Comparison of ENCODE assay signal across 10 mouse cellular contexts in the genomic region with DNA sequence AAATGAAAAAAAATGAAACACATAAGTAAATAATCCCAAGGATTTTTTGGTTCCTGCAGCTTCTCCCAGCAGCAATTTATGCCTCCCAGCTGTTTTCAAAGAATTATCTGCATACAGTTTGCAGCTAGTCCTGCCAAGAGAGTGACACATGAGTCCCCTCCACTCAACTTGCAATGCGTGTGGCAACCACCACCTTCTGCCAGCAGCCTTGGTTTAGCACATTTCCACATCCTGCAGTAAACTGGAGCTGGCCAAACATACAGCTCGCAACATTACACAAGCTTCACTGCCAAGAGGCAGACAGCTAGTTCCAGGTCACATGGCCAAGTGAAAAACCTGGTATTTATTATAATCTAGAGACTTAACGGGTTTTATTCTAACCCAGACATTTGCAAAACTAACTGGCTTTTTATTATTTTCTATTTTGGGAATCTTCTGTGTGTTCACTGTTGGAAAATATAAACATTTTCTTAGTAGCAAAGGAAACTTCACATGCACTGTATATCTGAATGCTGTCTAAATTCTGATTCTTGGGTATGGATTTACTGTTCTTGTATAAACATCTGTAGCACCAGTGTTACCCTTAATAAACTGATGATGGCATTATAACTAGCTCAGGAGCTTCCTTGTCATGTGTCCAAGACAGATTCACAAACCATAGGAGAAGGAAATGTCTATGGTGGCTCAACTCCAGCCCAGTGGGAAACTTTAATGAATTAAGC.
DNase-seq lines count a peak whose midpoint lies in the region; ATAC-seq lines count a peak whose summit lies in the region.
"Had no signal": no experiment of that assay in that cellular context is flagged by ENCODE, and none has a peak within 500 bp of the region (broad histone marks: within the 10 kb centered on the region; RNA-seq: fewer than 3 reads in every experiment).

No protein-coding gene starts in this region.

- intact Hi-C loops in left cerebral cortex, postnatal 25 days (cut with DNase I): no loop called here

- no peaks in the 10 kb centered on the region for H3K4me1 ChIP-seq in embryonic facial prominence, embryonic 14.5 days (ENCODE audit: control insufficient read depth, insufficient read depth, low read length)
- H3K4me1 ChIP-seq in embryonic facial prominence, embryonic 10.5 days: no peaks in the 10 kb centered on the region

- no peaks in the 10 kb centered on the region for H3K36me3 ChIP-seq in embryonic facial prominence, embryonic 14.5 days (ENCODE audit: control insufficient read depth, insufficient read depth, low read length)
- H3K36me3 ChIP-seq in embryonic facial prominence, embryonic 10.5 days (replicated peaks): no peaks in the 10 kb centered on the region

- no peaks in the 10 kb centered on the region for H3K27me3 ChIP-seq in embryonic facial prominence, embryonic 14.5 days (replicated peaks; ENCODE audit: control insufficient read depth, insufficient read depth, low read length)
- H3K27me3 ChIP-seq in embryonic facial prominence, embryonic 10.5 days (replicated peaks; ENCODE audit: low read depth, poor library complexity, severe bottlenecking): no peaks in the 10 kb centered on the region

- WGBS in embryonic facial prominence, embryonic 14.5 days: 44% methylated on average over 3 of the region's 3 CpGs
- WGBS in embryonic facial prominence, embryonic 10.5 days: 75% methylated on average over 3 of the region's 3 CpGs

- no peak overlapping the region for H3K4me3 ChIP-seq in embryonic facial prominence, embryonic 14.5 days (ENCODE audit: low read depth, low read length)
- no peak overlapping the region for H3K4me3 ChIP-seq in embryonic facial prominence, embryonic 10.5 days

- ATAC-seq in embryonic facial prominence, embryonic 14.5 days (ENCODE audit: low read depth): peak; percentile 60; the same call in 1 of the 2 replicates
- no peak for ATAC-seq in monocyte, adult 5-6 weeks (replicated peaks; ENCODE audit: insufficient number of reproducible peaks, low FRiP score, low TSS enrichment, poor library complexity, severe bottlenecking)
- ATAC-seq: activated CD4-positive, CD25-positive, alpha-beta regulatory T cell, adult 4 months had no signal

- peak; percentile 68 for DNase-seq in embryonic facial prominence, embryonic 14.5 days (ENCODE audit: low spot score)
- no peak for DNase-seq in embryonic facial prominence, embryonic 10.5 days (ENCODE audit: low spot score)
- peak; percentile 15 to 33 for DNase-seq in right cerebral cortex, adult 2 months (ENCODE audit: low spot score in 2 of 2)
- DNase-seq in right cerebral cortex, postnatal 4 days: no peak
- DNase-seq in left cerebral cortex, postnatal 25 days (ENCODE audit: low spot score in 2 of 2): peak; percentile 24 to 66
- DNase-seq in kidney, postnatal 4 days: no peak
- no peak for DNase-seq in spleen, postnatal 14 days (ENCODE audit: low spot score in 2 of 2)

- no peak overlapping the region for H3K27ac ChIP-seq in embryonic facial prominence, embryonic 14.5 days (replicated peaks; ENCODE audit: low read depth, low read length)
- no peak overlapping the region for H3K27ac ChIP-seq in embryonic facial prominence, embryonic 10.5 days (replicated peaks)

- H3K4me2 ChIP-seq in embryonic facial prominence, embryonic 14.5 days (ENCODE audit: low read depth, low read length): no peak overlapping the region
- H3K4me2 ChIP-seq: liver, embryonic 11.5 days had no signal

- no peaks in the 10 kb centered on the region for H3K9me3 ChIP-seq in embryonic facial prominence, embryonic 14.5 days (ENCODE audit: control insufficient read depth, low read length)
- no peaks in the 10 kb centered on the region for H3K9me3 ChIP-seq in embryonic facial prominence, embryonic 10.5 days

- no peak overlapping the region for H3K9ac ChIP-seq in embryonic facial prominence, embryonic 14.5 days (ENCODE audit: low read depth, low read length)

Comparison
In these comparisons a context has a peak if more than half of its experiments do, and no peak if none do; other contexts are left out.
1. DNase-seq: peak in embryonic facial prominence, embryonic 14.5 days (single experiment), right cerebral cortex, adult 2 months (2 of 2) and left cerebral cortex, postnatal 25 days (2 of 2); none in embryonic facial prominence, embryonic 10.5 days (single experiment), right cerebral cortex, postnatal 4 days (single experiment), kidney, postnatal 4 days (0 of 2) and spleen, postnatal 14 days (0 of 2).